Mouse (Mus musculus) midbrain, embryonic 16.5 days (tissue): ENCODE results near the gene Mid1. TPM values are rescaled to one million over a fixed set of nuclear protein-coding genes. Genes with fewer than 3 reads are reported as not detected.

Experiments used
- ATAC-seq: fragments of 200-750 bp; cut with Nextera tagmentation; 2 replicates; pipeline ENCODE4 v1.8.0; 2017; ENCODE audit warnings: moderate TSS enrichment
- H3K27ac ChIP-seq: fragments of 300-500 bp; sonication (generic); 2 replicates; pipeline ENCODE4 v1.5.1; 2014; ENCODE audit warnings: mild to moderate bottlenecking, low read length, mixed read lengths
- H3K27me3 ChIP-seq: fragments of 300-500 bp; sonication (generic); 2 replicates; pipeline ENCODE4 v1.6.1; 2014; ENCODE audit warnings: low read depth, low read length, mixed read lengths; ENCODE audit not compliant: control insufficient read depth, insufficient read depth
- H3K36me3 ChIP-seq: fragments of 300-500 bp; sonication (generic); 2 replicates; pipeline ENCODE4 v1.6.1; 2014; ENCODE audit warnings: mild to moderate bottlenecking, low read length, moderate library complexity, mixed read lengths; ENCODE audit not compliant: control insufficient read depth, insufficient read depth
- H3K4me1 ChIP-seq: fragments of 300-500 bp; sonication (generic); 2 replicates; pipeline ENCODE4 v1.6.1; 2014; ENCODE audit warnings: mild to moderate bottlenecking, low read length, mixed read lengths; ENCODE audit not compliant: control insufficient read depth, insufficient read depth
- H3K4me2 ChIP-seq: fragments of 300-500 bp; sonication (generic); 2 replicates; pipeline ENCODE4 v1.6.1; 2014; ENCODE audit warnings: mild to moderate bottlenecking, low read length, mixed read lengths
- H3K4me3 ChIP-seq: fragments of 300-500 bp; sonication (generic); 2 replicates; pipeline ENCODE4 v1.5.1; 2014; ENCODE audit warnings: low read depth, mild to moderate bottlenecking, low read length, moderate library complexity, mixed read lengths
- H3K9ac ChIP-seq: fragments of 300-500 bp; sonication (generic); 2 replicates; pipeline ENCODE4 v1.6.1; 2014; ENCODE audit warnings: low read depth, low read length, mixed read lengths
- H3K9me3 ChIP-seq: fragments of 300-500 bp; sonication (generic); replicated peaks from 2 replicates; pipeline ENCODE4 v1.6.1; 2014; ENCODE audit warnings: mild to moderate bottlenecking, low read length, mixed read lengths; ENCODE audit not compliant: control insufficient read depth, poor library complexity, severe bottlenecking
- whole genome bisulfite sequencing: fragments of 180-500 bp; shearing (Covaris S2); extraction: QIAGEN DNeasy Blood & Tissue Kit; methylation state at CpG from one replicate; pipeline ENCODE4 v1.1.7; 2014; 5-methylcytosine and 5-hydroxymethylcytosine counted together
- polyA plus RNA-seq: library from polyadenylated mRNA; unstranded; fragments of >200 nt; fragmentation: Nextera tagmentation; extraction: Ambion mirVana; gene quantifications from 2 replicates; pipeline ENCODE4 v1.2.1, GENCODE M21; 2015

The Mid1 gene
- polyA plus RNA-seq, 1 experiment from 2014 or later: 4.9 TPM

DNA sequence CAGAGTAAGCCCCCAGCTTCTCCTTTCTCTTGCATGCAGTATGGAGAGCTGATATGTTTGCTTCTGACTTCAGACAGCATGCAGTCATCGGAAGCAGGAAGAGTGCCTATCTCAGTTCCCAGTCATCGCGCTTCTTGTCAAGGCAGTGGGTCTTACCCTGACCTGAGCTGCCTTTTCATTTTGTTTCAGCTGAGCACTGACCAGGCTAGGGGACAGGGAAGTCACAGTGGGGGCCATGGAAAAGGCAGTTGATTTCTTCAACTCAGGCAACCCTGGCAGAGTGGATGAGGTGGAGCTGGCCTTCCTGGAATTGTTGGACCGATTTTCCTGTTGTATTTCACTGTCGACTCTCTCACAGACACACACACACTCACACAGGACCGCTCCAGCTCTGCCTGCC is 230.7 kb downstream of the Mid1 start:
- Histone ChIP-seq H3K4me3 (no peak overlapping the region), H3K36me3 (no peaks in the 10 kb centered on the region), H3K4me1 (no peaks in the 10 kb centered on the region), H3K9me3 (no peaks in the 10 kb centered on the region), H3K9ac (no peak overlapping the region), H3K4me2 (no peak overlapping the region), H3K27me3 (no peaks in the 10 kb centered on the region; the same call in none of the 2 replicates), H3K27ac (no peak overlapping the region)
- no peak for ATAC-seq
- WGBS: 89% methylated on average over 6 of the region's 6 CpGs

DNA sequence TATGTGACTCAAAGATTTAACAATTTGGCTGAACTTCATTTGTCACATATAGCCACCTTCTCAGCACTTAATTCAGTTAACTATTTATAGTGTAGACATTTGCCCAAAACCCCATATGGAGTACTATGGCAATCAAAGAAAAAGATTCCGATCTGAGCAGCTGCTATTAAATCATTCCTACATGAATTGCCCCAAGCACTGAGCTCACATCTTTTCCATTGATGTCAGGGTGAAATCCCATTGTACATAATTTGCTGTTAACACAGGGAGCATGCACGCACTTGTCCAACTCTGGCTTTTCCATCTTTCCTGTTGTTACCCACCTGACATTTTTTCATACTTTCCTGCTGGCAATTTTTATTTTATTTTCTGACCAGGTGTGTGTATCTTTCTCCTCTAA is 237.5 kb downstream of the Mid1 start:
- H3K4me3 ChIP-seq: no peak overlapping the region
- no peaks in the 10 kb centered on the region for H3K36me3 ChIP-seq
- H3K9ac ChIP-seq: no peak overlapping the region
- no peak overlapping the region for H3K4me2 ChIP-seq
- 0 out of 2 replicates have a peak, but pooled peaks cover 2% of the 10 kb centered on the region for H3K27me3 ChIP-seq
- no peak for ATAC-seq
- no peak overlapping the region for H3K27ac ChIP-seq
- WGBS: 35% methylated on average over 2 of the region's 2 CpGs
- no peaks in the 10 kb centered on the region for H3K9me3 ChIP-seq
- H3K4me1 ChIP-seq: peaks cover 4% of the 10 kb centered on the region

DNA sequence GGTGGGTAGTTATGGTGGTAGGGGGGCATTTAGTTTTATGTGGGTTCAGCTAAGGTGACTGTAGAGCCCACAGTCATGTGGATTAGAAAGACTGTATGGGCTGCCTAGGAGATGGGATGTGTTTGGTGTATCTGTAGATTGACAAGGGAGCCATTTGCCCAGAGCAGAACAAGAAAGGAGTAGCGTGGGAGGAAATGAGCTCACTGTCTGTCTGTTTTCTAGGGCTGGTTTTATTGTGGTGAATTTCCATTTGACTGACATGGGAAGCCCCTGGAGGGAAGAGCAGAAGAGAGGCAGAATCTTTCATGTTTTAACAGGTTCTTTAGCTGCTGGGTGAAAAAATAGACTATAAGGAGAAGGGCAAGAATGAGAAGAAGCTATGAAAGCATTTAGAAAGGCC is 238.4 kb downstream of the Mid1 start:
- peaks cover 4% of the 10 kb centered on the region for H3K4me1 ChIP-seq
- H3K9me3 ChIP-seq: no peaks in the 10 kb centered on the region
- 0 out of 2 replicates have a peak, but pooled peaks cover 2% of the 10 kb centered on the region for H3K27me3 ChIP-seq
- peak overlapping the region; percentile 28; the same call in 1 of the 2 replicates for H3K27ac ChIP-seq
- H3K36me3 ChIP-seq: no peaks in the 10 kb centered on the region
- 0 out of 2 replicates have a peak, but pooled peaks have one; percentile 21 for ATAC-seq
- H3K4me3 ChIP-seq: no peak overlapping the region
- H3K4me2 ChIP-seq: no peak overlapping the region
- no peak overlapping the region for H3K9ac ChIP-seq
- WGBS: 13% methylated on average over 1 of the region's 1 CpGs

DNA sequence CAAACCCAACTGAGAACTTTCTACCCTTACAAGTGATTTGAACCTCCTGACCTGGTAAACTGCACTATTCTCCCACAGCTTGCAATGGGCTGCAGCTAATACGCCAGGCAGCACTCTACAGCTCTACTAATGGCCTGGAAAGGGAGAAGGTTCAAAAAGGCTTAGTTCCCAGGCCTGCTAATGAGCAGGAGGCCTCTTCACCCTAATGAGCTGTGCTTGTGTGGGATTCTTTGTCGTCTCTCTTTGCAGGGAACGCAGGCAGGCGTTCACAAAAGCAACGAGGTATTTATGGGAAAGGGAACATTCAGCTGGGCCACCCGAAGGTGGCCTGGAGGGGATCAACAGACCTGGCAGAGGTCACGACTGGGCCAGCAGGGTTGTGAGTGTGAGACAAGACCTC is 240.6 kb downstream of the Mid1 start:
- no peaks in the 10 kb centered on the region for H3K9me3 ChIP-seq
- no peaks in the 10 kb centered on the region for H3K36me3 ChIP-seq
- no peak for ATAC-seq
- no peak overlapping the region for H3K4me3 ChIP-seq
- no peak overlapping the region for H3K9ac ChIP-seq
- H3K4me2 ChIP-seq: no peak overlapping the region
- H3K27ac ChIP-seq: no peak overlapping the region
- WGBS: 32% methylated on average over 7 of the region's 7 CpGs
- peaks cover 4% of the 10 kb centered on the region for H3K4me1 ChIP-seq
- H3K27me3 ChIP-seq: 0 out of 2 replicates have a peak, but pooled peaks cover 2% of the 10 kb centered on the region

DNA sequence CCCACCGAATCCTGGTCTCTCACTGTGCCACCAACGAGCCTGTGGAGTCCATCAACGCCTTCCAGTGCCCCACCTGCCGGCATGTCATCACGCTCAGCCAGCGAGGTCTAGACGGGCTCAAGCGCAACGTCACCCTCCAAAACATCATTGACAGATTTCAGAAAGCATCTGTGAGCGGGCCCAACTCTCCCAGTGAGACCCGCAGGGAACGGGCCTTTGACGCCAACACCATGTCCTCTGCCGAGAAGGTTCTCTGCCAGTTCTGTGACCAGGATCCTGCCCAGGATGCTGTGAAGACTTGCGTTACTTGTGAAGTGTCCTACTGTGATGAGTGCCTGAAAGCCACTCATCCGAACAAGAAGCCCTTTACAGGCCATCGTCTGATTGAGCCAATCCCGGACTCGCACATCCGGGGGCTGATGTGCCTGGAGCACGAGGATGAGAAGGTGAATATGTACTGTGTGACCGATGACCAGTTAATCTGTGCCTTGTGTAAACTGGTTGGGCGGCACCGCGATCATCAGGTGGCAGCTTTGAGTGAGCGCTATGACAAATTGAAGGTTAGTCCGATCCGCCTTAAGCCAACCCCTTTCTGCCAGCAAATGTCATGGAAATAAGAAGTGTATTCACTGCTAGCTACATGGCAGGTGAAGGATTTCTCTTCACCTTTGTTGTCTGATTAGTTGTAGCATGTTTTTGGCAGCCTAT is 242.3 kb downstream of the Mid1 start:
- no peak overlapping the region for H3K4me2 ChIP-seq
- ATAC-seq: peak; percentile 25; the same call in 1 of the 2 replicates

DNA sequence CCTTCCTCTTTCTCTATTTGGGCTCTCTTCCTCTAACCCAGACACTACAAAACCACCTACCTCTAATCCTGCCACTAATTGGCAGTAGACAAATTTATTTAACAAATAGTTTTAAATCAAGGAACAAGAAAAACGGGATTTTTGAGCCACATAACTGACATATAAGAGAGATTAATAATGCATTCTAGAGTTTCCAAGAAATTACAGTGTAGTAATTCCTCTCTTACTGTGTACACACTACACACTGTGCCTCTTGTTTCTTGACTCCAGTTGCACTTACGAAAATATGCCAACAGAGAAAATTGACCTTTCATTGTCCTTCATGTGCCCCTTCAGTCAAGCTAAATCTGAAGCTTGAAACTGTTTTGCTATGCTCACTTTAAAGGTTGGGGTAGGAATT is 245.9 kb downstream of the Mid1 start:
- WGBS: 69% methylated on average over 2 of the region's 2 CpGs
- ATAC-seq: no peak

More for the DNA sequence above, 242.3 kb downstream of the Mid1 start:
- no peaks in the 10 kb centered on the region for H3K36me3 ChIP-seq
- 63% methylated on average over 28 of the region's 28 CpGs for WGBS
- H3K9ac ChIP-seq: no peak overlapping the region
- H3K4me1 ChIP-seq: peaks cover 2% of the 10 kb centered on the region
- H3K27ac ChIP-seq: no peak overlapping the region
- 0 out of 2 replicates have a peak, but pooled peaks cover 2% of the 10 kb centered on the region for H3K27me3 ChIP-seq
- H3K4me3 ChIP-seq: no peak overlapping the region
- no peaks in the 10 kb centered on the region for H3K9me3 ChIP-seq

DNA sequence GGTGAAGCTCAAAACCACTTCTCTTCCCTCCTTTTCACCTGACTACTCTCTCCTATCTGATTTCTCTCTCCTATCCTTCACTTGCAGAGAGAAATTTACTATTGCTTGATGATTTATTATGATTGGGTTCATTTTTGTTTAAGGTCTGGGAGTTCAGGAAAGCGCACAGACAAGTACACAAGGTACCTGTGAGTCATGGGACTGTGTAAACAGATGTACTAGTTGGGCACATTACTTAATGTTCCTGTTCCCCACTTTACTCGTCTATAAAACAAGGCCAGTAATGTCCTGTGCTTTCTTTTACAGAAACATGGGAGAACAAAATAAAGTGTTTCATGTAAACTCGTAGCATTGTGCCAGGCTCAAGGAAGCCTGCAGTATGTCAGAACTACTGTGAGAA is 248.2 kb downstream of the Mid1 start:
- Histone ChIP-seq H3K4me3 (no peak overlapping the region), H3K27me3 (no peaks in the 10 kb centered on the region; the same call in 1 of the 2 replicates), H3K9ac (no peak overlapping the region), H3K27ac (no peak overlapping the region), H3K36me3 (no peaks in the 10 kb centered on the region), H3K4me1 (peaks cover 2% of the 10 kb centered on the region; the same call in 1 of the 2 replicates), H3K4me2 (no peak overlapping the region), H3K9me3 (no peaks in the 10 kb centered on the region)
- no peak for ATAC-seq
- WGBS: 83% methylated on average over 3 of the region's 3 CpGs

More for the DNA sequence above, 245.9 kb downstream of the Mid1 start:
- Histone ChIP-seq H3K4me1 (peaks cover 2% of the 10 kb centered on the region; the same call in 1 of the 2 replicates), H3K4me2 (no peak overlapping the region), H3K4me3 (no peak overlapping the region), H3K9ac (no peak overlapping the region), H3K27me3 (peaks cover 2% of the 10 kb centered on the region; the same call in 1 of the 2 replicates), H3K27ac (no peak overlapping the region), H3K36me3 (no peaks in the 10 kb centered on the region), H3K9me3 (no peaks in the 10 kb centered on the region)

DNA sequence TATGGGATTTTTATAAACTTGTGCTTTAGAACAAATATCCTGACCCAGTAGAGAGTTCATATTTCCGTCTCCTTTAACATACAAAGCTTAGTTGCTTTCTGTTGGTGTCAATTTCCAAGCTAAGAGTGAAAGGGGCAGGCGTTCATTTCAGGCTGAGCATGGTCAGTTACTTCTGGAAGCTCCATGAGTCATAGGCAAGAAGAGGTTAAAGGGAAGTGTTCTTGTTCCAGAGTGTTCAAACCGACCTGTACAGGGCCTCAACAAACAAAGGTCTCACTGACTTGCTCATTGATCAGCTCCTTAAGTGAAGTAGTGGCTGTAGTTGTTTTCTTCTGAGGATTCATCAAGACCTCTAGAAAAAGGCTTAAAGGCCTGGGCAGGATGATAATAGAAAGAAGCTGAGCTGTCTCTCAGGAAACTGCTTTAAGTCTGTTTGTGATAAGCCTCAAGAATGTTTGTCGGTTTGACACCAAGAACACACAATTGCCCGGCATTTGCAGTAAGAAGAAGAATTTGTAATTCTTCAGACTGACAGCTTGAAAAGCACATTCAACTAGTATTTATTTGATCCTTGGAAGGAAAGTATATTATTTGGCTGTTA is 252.2 kb downstream of the Mid1 start:
- H3K4me1 ChIP-seq: peaks cover 2% of the 10 kb centered on the region; the same call in 1 of the 2 replicates
- no peaks in the 10 kb centered on the region; the same call in 1 of the 2 replicates for H3K27me3 ChIP-seq
- no peaks in the 10 kb centered on the region for H3K9me3 ChIP-seq
- no peak overlapping the region for H3K9ac ChIP-seq
- no peak overlapping the region for H3K27ac ChIP-seq
- 42% methylated on average over 5 of the region's 5 CpGs for WGBS
- no peak overlapping the region for H3K4me3 ChIP-seq
- H3K4me2 ChIP-seq: no peak overlapping the region
- H3K36me3 ChIP-seq: no peaks in the 10 kb centered on the region
- ATAC-seq: no peak

DNA sequence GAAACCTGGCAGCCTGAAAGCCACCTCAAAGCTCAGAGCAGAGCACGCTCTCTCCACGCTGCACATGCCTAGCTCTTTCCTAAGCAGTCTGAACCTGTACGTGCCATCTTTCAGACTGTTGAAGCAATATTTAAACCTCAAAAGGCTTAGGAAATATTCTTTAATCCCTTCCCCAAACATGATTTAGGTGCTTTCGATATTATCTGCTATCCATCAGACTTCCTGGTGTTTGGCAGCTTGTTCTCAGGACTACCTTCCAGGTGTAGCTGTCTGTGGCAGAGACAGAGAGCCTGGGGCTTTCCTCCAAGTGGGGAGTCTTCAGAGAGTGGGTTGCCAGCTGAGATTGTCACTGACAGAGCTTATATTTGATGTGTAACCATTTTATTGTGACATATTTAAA is 255.5 kb downstream of the Mid1 start:
- Histone ChIP-seq H3K27ac (no peak overlapping the region), H3K27me3 (no peaks in the 10 kb centered on the region), H3K4me1 (peaks cover 2% of the 10 kb centered on the region; the same call in 1 of the 2 replicates), H3K36me3 (no peaks in the 10 kb centered on the region), H3K4me3 (no peak overlapping the region), H3K9me3 (no peaks in the 10 kb centered on the region), H3K9ac (no peak overlapping the region), H3K4me2 (no peak overlapping the region)
- WGBS: 82% methylated on average over 4 of the region's 4 CpGs
- no peak for ATAC-seq
